Mouse (Mus musculus) megakaryocyte, embryonic 14.5 days (primary cell): ENCODE measurements around the gene Fignl1. TPM values are rescaled to one million over a fixed set of nuclear protein-coding genes. Genes with fewer than 3 reads are reported as not detected.

ENCODE experiments used
- H3K27me3 ChIP-seq: replicated peaks from 2 replicates; pipeline ENCODE3; 2012; ENCODE audit warnings: inconsistent platforms
- H3K36me3 ChIP-seq: replicated peaks from 2 replicates; pipeline ENCODE3; 2012; ENCODE audit warnings: low read length, inconsistent platforms, mixed read lengths
- H3K4me1 ChIP-seq: 2 replicates; pipeline ENCODE4 v1.6.1; 2012; ENCODE audit warnings: inconsistent platforms
- H3K4me3 ChIP-seq: replicated peaks from 2 replicates; pipeline ENCODE3; 2012; ENCODE audit warnings: moderate library complexity, mild to moderate bottlenecking, inconsistent platforms
- H3K9me3 ChIP-seq: 2 replicates; pipeline ENCODE4 v1.6.1; 2012; ENCODE audit warnings: inconsistent platforms
- FLI1 ChIP-seq: IDR thresholded peaks from 2 replicates; pipeline ENCODE4 v1.6.1; 2012; ENCODE audit warnings: low read length, inconsistent platforms, mixed read lengths
- GATA1 ChIP-seq: IDR thresholded peaks from 3 replicates; pipeline ENCODE4 v1.6.1; 2012; ENCODE audit warnings: mixed read lengths, low read length, inconsistent platforms, borderline replicate concordance
- polyA plus RNA-seq: library from polyadenylated mRNA; stranded (reverse); fragments of >175 nt; gene quantifications from 2 replicates; pipeline ENCODE4 v1.2.3, GENCODE M21; 2012; ENCODE audit warnings: low replicate concordance; ENCODE audit not compliant: insufficient read depth

Gene Fignl1
- polyA plus RNA-seq, 1 experiment = 0.17 TPM

DNA sequence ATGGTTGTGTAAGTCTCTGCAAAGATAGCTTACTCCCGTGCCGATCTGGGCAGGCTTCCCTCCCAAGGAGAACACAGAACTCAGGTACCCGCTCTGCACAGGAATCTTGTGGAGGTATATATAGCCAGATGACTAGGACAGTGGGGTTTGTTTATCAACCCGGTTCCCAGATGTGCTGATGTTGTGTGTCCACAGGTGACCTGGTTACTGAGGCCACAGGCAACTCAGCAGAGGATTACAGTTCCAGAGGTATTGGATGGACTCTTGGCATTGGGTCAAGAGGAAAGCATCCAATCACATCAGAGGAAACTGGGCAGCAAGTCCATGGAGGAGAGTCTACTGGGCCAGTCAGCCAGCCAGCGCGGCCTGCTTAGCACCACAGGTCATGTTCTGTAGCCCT lies 10.0 kb upstream of the Fignl1 start:
- H3K4me1 ChIP-seq = peaks cover 34% of the 10 kb centered on the region
- H3K9me3 ChIP-seq = no peaks in the 10 kb centered on the region
- peaks cover 25% of the 10 kb centered on the region for H3K27me3 ChIP-seq
- TF ChIP-seq FLI1 (no peak), GATA1 (no peak)
- H3K36me3 ChIP-seq = no peaks in the 10 kb centered on the region
- no peak overlapping the region for H3K4me3 ChIP-seq

GRCm38 (mm10) chr11:11815737-11816136 lies 7.0 kb upstream of the Fignl1 start:
- H3K36me3 ChIP-seq = no peaks in the 10 kb centered on the region
- H3K27me3 ChIP-seq = peaks cover 23% of the 10 kb centered on the region
- TF ChIP-seq GATA1 (no peak), FLI1 (no peak)
- no peak overlapping the region for H3K4me3 ChIP-seq
- no peaks in the 10 kb centered on the region for H3K9me3 ChIP-seq
- H3K4me1 ChIP-seq = peaks cover 20% of the 10 kb centered on the region

DNA sequence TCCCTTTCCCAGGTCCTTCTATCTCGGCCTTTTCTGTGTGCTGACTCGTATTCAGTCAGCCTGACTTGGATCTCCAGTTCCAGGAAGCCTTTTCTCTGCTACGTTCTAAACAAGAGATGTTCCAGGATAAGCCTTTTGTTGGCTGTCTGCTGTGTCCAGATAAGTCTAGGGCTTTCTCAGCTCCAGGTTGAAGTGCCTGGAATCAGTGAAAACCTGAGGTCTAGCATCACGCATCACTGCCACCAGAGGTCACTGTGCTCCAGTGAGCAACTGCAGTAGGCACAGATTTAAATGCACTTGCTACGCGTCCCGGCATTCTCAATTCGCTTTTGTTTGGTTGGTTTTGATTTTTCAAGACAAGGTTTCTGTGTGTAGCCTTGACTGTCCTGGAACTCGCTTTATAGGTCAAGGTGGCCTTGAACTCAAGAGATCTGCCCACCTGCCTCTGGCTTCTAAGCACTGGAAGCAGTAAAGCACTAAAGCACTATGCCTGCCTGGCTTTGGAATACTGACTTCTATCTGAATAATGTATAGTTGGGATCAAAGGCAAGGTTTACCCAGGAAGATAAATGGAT lies 3.2 kb upstream of the Fignl1 start:
- H3K36me3 ChIP-seq = no peaks in the 10 kb centered on the region
- peaks cover 20% of the 10 kb centered on the region for H3K27me3 ChIP-seq
- H3K4me1 ChIP-seq = peaks cover 30% of the 10 kb centered on the region
- peak overlapping the region; percentile 50 for H3K4me3 ChIP-seq
- TF ChIP-seq GATA1 = no peak
- TF ChIP-seq FLI1 = no peak
- no peaks in the 10 kb centered on the region for H3K9me3 ChIP-seq

DNA sequence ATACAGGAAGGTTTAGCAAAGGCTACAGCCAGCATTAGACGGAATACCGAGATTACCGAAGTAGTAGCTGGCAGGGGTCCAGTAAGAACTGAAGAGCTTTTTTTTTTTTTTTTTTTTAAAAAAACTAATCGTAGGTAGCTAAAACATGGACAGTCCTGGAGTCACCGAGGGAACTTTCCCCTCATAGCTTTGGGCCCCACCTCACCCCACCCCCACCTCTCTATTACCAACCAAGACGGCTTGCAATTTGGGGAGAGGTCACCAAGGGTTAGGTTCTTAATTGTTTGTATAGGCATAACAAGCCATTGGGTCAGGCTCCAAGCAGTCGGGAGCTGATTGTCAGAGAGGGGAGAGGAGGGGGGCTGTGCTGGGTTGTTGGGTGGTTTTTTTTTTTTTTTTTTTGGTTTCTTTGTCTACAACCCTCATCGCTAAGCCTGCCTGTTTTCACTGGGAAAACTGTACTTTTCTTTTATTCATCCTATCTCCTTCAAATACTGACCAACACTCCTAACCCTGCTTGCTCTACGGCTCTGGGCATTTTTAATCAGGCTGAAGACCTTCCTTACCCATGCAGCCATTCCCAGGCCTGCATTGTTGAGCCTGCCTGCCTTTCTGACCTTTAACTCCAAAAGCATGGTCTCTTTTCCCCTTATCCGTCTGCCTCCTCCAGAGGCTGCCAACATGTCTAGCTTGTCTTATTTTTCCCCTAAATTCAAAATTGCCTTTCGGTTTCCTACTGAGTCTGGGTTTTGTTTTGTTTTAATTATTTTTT lies 828 bp upstream of the Fignl1 start:
- TF ChIP-seq FLI1 (no peak), GATA1 (no peak)
- peaks cover 21% of the 10 kb centered on the region for H3K4me1 ChIP-seq
- peak overlapping the region; percentile 95 for H3K4me3 ChIP-seq
- no peaks in the 10 kb centered on the region for H3K9me3 ChIP-seq
- peaks cover 14% of the 10 kb centered on the region for H3K27me3 ChIP-seq
- H3K36me3 ChIP-seq = peaks cover 13% of the 10 kb centered on the region

DNA sequence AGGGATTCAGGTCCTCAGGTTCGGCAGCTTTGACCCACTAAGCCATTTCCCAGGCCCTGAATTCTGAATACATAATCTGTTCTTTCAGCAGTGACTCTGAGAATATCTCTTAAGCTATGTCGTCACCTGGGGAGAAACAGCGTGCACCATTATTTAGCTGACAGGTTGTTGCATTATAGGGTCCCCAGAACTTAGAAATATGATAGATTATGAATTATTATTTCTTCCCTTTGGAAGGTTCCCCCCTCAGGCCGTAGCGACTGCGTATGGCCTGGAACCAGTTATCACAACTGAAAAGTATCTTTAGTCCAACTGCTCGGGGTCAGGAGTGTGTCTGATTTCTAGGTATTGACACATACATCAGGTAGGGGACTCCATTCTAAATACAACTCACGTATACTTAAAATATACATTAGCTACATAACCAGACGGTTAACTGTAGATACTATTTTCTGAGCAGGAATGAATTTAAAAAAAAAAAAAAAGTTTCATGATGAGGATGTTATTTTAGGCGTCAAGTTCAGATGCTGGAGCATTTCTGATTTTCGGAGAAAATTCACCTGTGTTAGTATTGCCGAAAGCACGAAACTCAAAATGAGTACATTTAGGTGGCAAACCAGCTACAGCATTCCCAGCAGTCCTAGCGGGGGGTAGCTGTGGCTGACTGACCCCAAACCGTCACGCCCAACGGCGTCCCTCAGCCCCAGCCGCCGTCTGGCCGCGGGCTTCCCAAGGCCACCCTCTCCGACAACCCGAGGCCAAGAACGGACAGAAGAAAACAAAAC lies 535 bp downstream of the Fignl1 start:
- no peak for TF ChIP-seq GATA1
- no peak for TF ChIP-seq FLI1
- H3K4me1 ChIP-seq = peaks cover 21% of the 10 kb centered on the region
- no peaks in the 10 kb centered on the region for H3K9me3 ChIP-seq
- H3K27me3 ChIP-seq = peaks cover 11% of the 10 kb centered on the region
- H3K36me3 ChIP-seq = peaks cover 24% of the 10 kb centered on the region
- H3K4me3 ChIP-seq = peak overlapping the region; percentile 95

GRCm38 (mm10) chr11:11805951-11806350 lies 2.8 kb downstream of the Fignl1 start:
- TF ChIP-seq FLI1 (no peak), GATA1 (no peak)
- no peaks in the 10 kb centered on the region for H3K9me3 ChIP-seq
- no peak overlapping the region for H3K4me3 ChIP-seq
- peaks cover 31% of the 10 kb centered on the region for H3K4me1 ChIP-seq
- H3K36me3 ChIP-seq = peaks cover 45% of the 10 kb centered on the region
- H3K27me3 ChIP-seq = peaks cover 2% of the 10 kb centered on the region

- H3K27me3 ChIP-seq = no peaks in the 10 kb centered on the region
- no peaks in the 10 kb centered on the region for H3K9me3 ChIP-seq
- peaks cover 54% of the 10 kb centered on the region for H3K36me3 ChIP-seq
- peaks cover 29% of the 10 kb centered on the region for H3K4me1 ChIP-seq
- H3K4me3 ChIP-seq = no peak overlapping the region
- TF ChIP-seq FLI1 (no peak), GATA1 (no peak)
These were observed 4.3 kb downstream of the Fignl1 start for GRCm38 (mm10) chr11:11804421-11804820.

- H3K36me3 ChIP-seq = peaks cover 67% of the 10 kb centered on the region
These were observed 7.7 kb downstream of the Fignl1 start for GRCm38 (mm10) chr11:11801067-11801466.

GRCm38 (mm10) chr11:11800304-11800703 lies 8.5 kb downstream of the Fignl1 start:
- H3K36me3 ChIP-seq = peaks cover 60% of the 10 kb centered on the region
- H3K4me1 ChIP-seq = peaks cover 18% of the 10 kb centered on the region; the same call in 1 of the 2 replicates
- no peaks in the 10 kb centered on the region for H3K9me3 ChIP-seq
- H3K27me3 ChIP-seq = no peaks in the 10 kb centered on the region
- TF ChIP-seq FLI1 (no peak), GATA1 (no peak)
- H3K4me3 ChIP-seq = no peak overlapping the region

More at GRCm38 (mm10) chr11:11801067-11801466, 7.7 kb downstream of the Fignl1 start:
- Histone ChIP-seq H3K9me3 (no peaks in the 10 kb centered on the region), H3K27me3 (no peaks in the 10 kb centered on the region), H3K4me3 (no peak overlapping the region), H3K4me1 (peaks cover 18% of the 10 kb centered on the region; the same call in 1 of the 2 replicates)
- no peak for TF ChIP-seq FLI1
- TF ChIP-seq GATA1 = no peak
